Comparison of ENCODE assay signal across 8 mouse cellular contexts in the genomic region with DNA sequence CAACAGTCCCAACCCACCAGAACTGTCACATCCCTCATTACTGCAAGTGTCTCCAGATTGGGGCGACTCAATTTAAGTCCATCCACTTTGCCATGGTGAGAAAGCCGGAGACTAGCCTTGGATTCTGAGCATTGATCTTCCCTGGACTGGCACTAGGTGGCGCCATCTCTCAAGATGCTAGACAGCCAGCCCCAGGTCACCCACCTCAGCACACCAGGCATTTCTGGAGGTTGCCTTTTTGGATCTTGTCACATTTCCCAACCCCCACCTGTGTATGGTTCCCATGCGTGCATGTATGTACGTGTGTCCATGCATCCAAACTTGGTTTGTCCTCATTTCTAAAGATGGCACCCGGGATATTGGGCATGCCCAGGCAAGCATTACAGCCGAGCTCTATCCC.
DNase-seq lines count a peak whose midpoint lies in the region; ATAC-seq and TF ChIP-seq lines count a peak whose summit lies in the region.
"Had no signal": no experiment of that assay in that cellular context is flagged by ENCODE, and none has a peak within 500 bp of the region (broad histone marks: within the 10 kb centered on the region; RNA-seq: fewer than 3 reads in every experiment).

No protein-coding gene starts in this region.

- DNase-seq in CD4-positive helper T cell, adult 2 months (ENCODE audit: low read depth, low spot score) = peak; percentile 23
- peak; percentile 34 for DNase-seq in Muller cell, postnatal 12 days (ENCODE audit: inconsistent ontology term)
- peak; percentile 86 to 89 for DNase-seq in cerebellum, postnatal 14 days
- peak; percentile 35 to 68 for DNase-seq in layer of hippocampus, adult 2 months (ENCODE audit: low spot score in 2 of 2)
- peak; percentile 72 for DNase-seq in lung, postnatal 14 days
- DNase-seq in right cerebral cortex, postnatal 25 days = peak; percentile 46

- H3K4me3 ChIP-seq in layer of hippocampus, adult 2 months = no peak overlapping the region
- H3K4me3 ChIP-seq: heart, embryonic 15.5 days had no signal

- peak overlapping the region; percentile 21; the same call in 1 of the 2 replicates for H3K27ac ChIP-seq in layer of hippocampus, adult 2 months
- H3K27ac ChIP-seq: heart, embryonic 15.5 days had no signal

- peak; percentile 58 for ATAC-seq in granulocyte monocyte progenitor cell, adult 5-6 weeks (replicated peaks; ENCODE audit: poor library complexity, severe bottlenecking)

- TF ChIP-seq CTCF in layer of hippocampus, adult 2 months (conservative IDR thresholded peaks at IDR 0.05) = peak; percentile 87

Comparison
In these comparisons a context has a peak if more than half of its experiments do, and no peak if none do; other contexts are left out.
1. DNase-seq: peak in every context shown above with its lines; median percentile 88 in cerebellum, postnatal 14 days; 72 in lung, postnatal 14 days; 52 in layer of hippocampus, adult 2 months; 46 in right cerebral cortex, postnatal 25 days; 34 in Muller cell, postnatal 12 days; 23 in CD4-positive helper T cell, adult 2 months.